Mouse (Mus musculus) ES-E14 (cell line): ENCODE data around the gene Sh2d2a. TPM values are rescaled to one million over a fixed set of nuclear protein-coding genes. Genes with fewer than 3 reads are reported as not detected.
A peak's percentile ranks its signal among the peaks of the same experiment; 100 is the strongest.
"Not testable (repeated sequence)": the region's sequence is repeated elsewhere in the genome, so short reads cannot be mapped to it uniquely, and the experiment has no call there.

ENCODE experiments used
- DNase-seq: peaks from one replicate; pipeline ENCODE4 v3.0.0-alpha.2; 2013; ENCODE audit warnings: low read depth, low spot score
- H3K27ac ChIP-seq: 2 replicates; pipeline ENCODE4 v1.5.1; 2012; ENCODE audit warnings: low read depth, mild to moderate bottlenecking, low read length, moderate library complexity, mixed read lengths; ENCODE audit not compliant: poor library complexity, insufficient read depth, severe bottlenecking
- H3K36me3 ChIP-seq: 2 replicates; pipeline ENCODE4 v1.6.1; 2012; ENCODE audit warnings: mild to moderate bottlenecking, low read length, moderate library complexity, mixed read lengths; ENCODE audit not compliant: control insufficient read depth, poor library complexity, insufficient read depth, severe bottlenecking
- H3K4me1 ChIP-seq, 2 experiments: fragments of 150-350 bp in 1 of 2; sonication (generic) in 1 of 2; 2 replicates each; pipeline ENCODE4 v1.6.1; 2012; ENCODE audit warnings: low read length in 2 of 2, mild to moderate bottlenecking in 1 of 2, mixed read lengths in 1 of 2; ENCODE audit not compliant: control insufficient read depth in 2 of 2, insufficient read depth in 2 of 2, poor library complexity in 1 of 2
- H3K4me3 ChIP-seq, 2 experiments: fragments of 150-350 bp in 1 of 2; sonication (generic) in 1 of 2; 2 replicates each; pipeline ENCODE4 v1.5.1; 2012; ENCODE audit warnings: low read length in 2 of 2, low read depth in 1 of 2, mild to moderate bottlenecking in 1 of 2, mixed read lengths in 1 of 2; ENCODE audit not compliant: insufficient read depth in 1 of 2, poor library complexity in 1 of 2, severe bottlenecking in 1 of 2
- H3K9ac ChIP-seq: 2 replicates; pipeline ENCODE4 v1.6.1; 2012; ENCODE audit warnings: low read depth, mild to moderate bottlenecking, low read length, mixed read lengths; ENCODE audit not compliant: poor library complexity, insufficient read depth, severe bottlenecking
- H3K9me3 ChIP-seq: fragments of 150-350 bp; sonication (generic); 2 replicates; pipeline ENCODE4 v1.6.1; 2012; ENCODE audit warnings: low read depth, mild to moderate bottlenecking, low read length; ENCODE audit not compliant: control insufficient read depth, insufficient read depth
- CHD2 ChIP-seq: IDR thresholded peaks from 2 replicates; pipeline ENCODE4 v1.6.1; 2014; ENCODE audit warnings: mild to moderate bottlenecking, low read depth, low read length, inconsistent platforms
- HCFC1 ChIP-seq: IDR thresholded peaks from 2 replicates; pipeline ENCODE4 v1.6.1; 2012; ENCODE audit warnings: low read length, inconsistent platforms, borderline replicate concordance; ENCODE audit not compliant: insufficient read depth
- MAFK ChIP-seq: IDR thresholded peaks from 2 replicates; pipeline ENCODE4 v1.6.1; 2014; ENCODE audit warnings: mild to moderate bottlenecking, low read depth, low read length, inconsistent platforms; ENCODE audit not compliant: insufficient read depth
- ZC3H11A ChIP-seq: IDR thresholded peaks from 2 replicates; pipeline ENCODE4 v1.6.1; 2012; ENCODE audit warnings: low read depth, mild to moderate bottlenecking, inconsistent platforms, low read length, borderline replicate concordance
- ZNF384 ChIP-seq: IDR thresholded peaks from 2 replicates; pipeline ENCODE4 v1.6.1; 2012; ENCODE audit warnings: low read depth, low read length, inconsistent platforms
- in situ Hi-C, 2 experiments: fragments of 600-800 bp; cut with MboI; formaldehyde crosslinking; loops; one replicate each; pipeline ENCODE4 v1.15.1; 2025; ENCODE audit warnings: low sequenced_read_pairs in 2 of 2, inconsistent platforms in 1 of 2; ENCODE audit not compliant: unreplicated experiment in 2 of 2
- total RNA-seq: library from RNA; depleted of rRNA; stranded (reverse); fragments of 300-350 nt; gene quantifications from 2 replicates; pipeline ENCODE4 v1.2.3, GENCODE M21; 2012

The Sh2d2a gene
- total RNA-seq, 1 experiment = 0.22 TPM

DNA sequence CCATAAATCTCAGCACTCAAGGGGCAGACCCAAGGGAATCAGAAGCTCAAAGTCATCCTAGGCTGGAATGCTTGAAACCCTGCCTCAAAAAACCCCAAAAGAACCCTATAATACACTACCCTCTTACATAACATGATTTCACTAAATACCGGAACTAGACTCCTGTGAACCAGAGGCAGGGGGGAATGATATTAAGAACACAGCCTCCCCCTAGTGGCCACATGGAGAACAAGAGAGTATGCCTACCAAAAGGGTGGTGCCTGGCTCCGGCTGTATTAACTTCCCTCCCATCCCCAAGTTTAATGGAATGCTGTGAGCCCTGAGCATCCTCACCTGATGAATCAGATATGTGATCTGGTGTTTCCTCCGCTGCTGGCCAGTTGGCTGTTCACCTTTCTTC, 13.3 kb downstream of the Sh2d2a start:
- peaks cover 32% of the 10 kb centered on the region for H3K36me3 ChIP-seq
- peaks cover 0 to 3% of the 10 kb centered on the region in 2 experiments; a peak in 1 of 4 replicates for H3K4me1 ChIP-seq
- no peak overlapping the region for H3K9ac ChIP-seq
- peak; percentile 63 for DNase-seq
- H3K4me3 ChIP-seq = no peak overlapping the region
- no peaks in the 10 kb centered on the region for H3K9me3 ChIP-seq
- no peak for TF ChIP-seq HCFC1
- H3K27ac ChIP-seq = no peak overlapping the region
- in situ Hi-C loops = no loop called here

GRCm38 (mm10) chr3:87864111-87864510, 17.6 kb downstream of the Sh2d2a start:
- H3K4me3 ChIP-seq, H3K4me1 ChIP-seq, H3K9me3 ChIP-seq, in situ Hi-C loops, H3K9ac ChIP-seq: not testable (repeated sequence)
- peaks cover 38% of the 10 kb centered on the region for H3K36me3 ChIP-seq
- peak overlapping the region; percentile 32; the same call in 1 of the 2 replicates for H3K27ac ChIP-seq
- peak; percentile 28 for DNase-seq

DNA sequence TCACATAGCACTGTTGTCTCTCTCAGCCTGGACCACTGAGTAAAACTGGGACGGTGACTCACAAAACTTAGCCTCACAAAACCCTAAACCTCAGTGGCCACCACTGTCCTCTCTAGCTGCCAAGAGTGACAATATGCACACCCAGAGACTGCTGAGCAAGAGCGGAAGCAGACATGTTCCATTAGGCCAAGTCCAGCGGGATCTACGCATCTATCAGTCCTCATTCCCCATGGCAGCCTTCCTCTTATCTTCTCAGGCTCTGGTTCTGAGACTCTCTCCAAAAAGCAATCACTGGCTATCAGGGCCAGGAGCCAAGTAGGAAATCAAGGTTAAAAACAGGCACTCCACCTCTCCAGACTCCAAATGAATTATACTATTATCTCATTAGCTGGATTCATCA, 31.2 kb downstream of the Sh2d2a start:
- DNase-seq = no peak

DNA sequence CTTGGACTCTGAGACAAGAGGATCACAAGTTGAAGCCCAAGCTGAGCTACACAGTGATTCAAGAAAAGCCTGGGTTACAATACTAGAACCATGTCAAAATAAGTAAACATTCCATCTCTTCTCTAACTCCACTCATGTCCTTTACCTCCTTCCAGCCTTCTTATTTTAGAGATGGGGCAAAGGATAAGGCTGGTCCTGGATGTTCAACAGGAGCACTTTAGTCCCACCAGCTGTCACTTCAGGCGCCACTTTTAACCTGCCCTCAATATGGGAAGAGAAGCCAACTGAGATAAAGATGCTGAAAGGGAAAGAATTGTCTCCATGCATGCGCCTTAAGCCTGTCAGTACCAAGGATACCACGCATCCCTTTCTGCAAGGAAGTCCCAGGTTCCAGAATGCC, 37.7 kb downstream of the Sh2d2a start:
- TF ChIP-seq ZNF384 (no peak), HCFC1 (no peak), MAFK (no peak), ZC3H11A (no peak), CHD2 (no peak)
- peak overlapping the region; percentile 86 for H3K27ac ChIP-seq

More for the DNA sequence above, 31.2 kb downstream of the Sh2d2a start:
- Histone ChIP-seq H3K36me3 (peaks cover 16% of the 10 kb centered on the region), H3K4me3 (no peak overlapping the region), H3K4me1 (peaks cover 0 to 2% of the 10 kb centered on the region in 2 experiments; a peak in 1 of 4 replicates), H3K9me3 (no peaks in the 10 kb centered on the region), H3K27ac (no peak overlapping the region), H3K9ac (no peak overlapping the region)
- TF ChIP-seq ZNF384 (no peak), ZC3H11A (no peak), CHD2 (no peak), MAFK (no peak), HCFC1 (no peak)
- in situ Hi-C loops = no loop called here

DNA sequence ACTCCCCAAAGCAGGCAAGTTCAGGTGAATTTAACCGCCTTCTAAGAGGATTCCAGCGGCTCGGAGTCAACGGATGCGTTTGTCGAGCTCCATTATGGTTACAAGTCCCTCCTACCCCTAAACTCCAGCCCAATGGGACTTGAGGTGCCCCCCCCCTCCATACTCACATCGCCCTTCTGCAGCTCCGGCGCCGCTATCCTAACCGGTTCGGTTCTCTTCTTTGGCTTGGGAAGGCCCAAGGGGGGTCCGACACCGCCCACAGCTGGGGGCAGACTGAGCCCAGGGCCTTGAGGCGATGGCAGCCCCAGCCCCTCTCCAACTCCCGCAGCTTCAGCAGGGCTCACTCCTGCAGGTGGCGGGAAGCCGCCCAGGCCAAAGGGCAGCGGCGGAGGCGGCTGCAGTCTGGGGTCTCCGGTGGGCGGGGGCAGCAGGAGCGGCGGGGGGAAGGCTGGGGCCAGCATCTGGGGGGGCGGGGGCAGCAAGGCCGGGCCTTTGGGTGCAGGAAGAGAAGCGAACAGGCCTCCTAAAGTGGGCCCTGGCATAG, 38.2 kb downstream of the Sh2d2a start:
- Histone ChIP-seq H3K4me1 (peaks cover 0 to 3% of the 10 kb centered on the region in 2 experiments; a peak in 1 of 4 replicates), H3K27ac (peak overlapping the region; percentile 86), H3K9ac (peak overlapping the region; percentile 97), H3K36me3 (peaks cover 10% of the 10 kb centered on the region), H3K4me3 (peak overlapping the region; percentile 78 to 95), H3K9me3 (no peaks in the 10 kb centered on the region)
- TF ChIP-seq CHD2 = no peak
- no peak for TF ChIP-seq ZC3H11A
- DNase-seq = no peak
- in situ Hi-C loops = no loop called here

More for the DNA sequence above, 37.7 kb downstream of the Sh2d2a start:
- in situ Hi-C loops = no loop called here
- H3K4me3 ChIP-seq = peak overlapping the region; percentile 78 to 95
- no peak for DNase-seq
- H3K36me3 ChIP-seq = peaks cover 11% of the 10 kb centered on the region
- peaks cover 0 to 3% of the 10 kb centered on the region in 2 experiments; a peak in 1 of 4 replicates for H3K4me1 ChIP-seq
- H3K9me3 ChIP-seq = no peaks in the 10 kb centered on the region
- H3K9ac ChIP-seq = peak overlapping the region; percentile 97
